Mouse (Mus musculus) left cerebral cortex, adult 2 months (tissue): ENCODE data around the gene Plagl2. TPM values are rescaled to one million over a fixed set of nuclear protein-coding genes. Genes with fewer than 3 reads are reported as not detected.

ENCODE experiments used
- DNase-seq, 2 experiments: peaks; one replicate each; pipeline ENCODE4 v3.0.0; 2021 to 2022; ENCODE audit warnings: low spot score in 2 of 2, mixed read lengths in 1 of 2; ENCODE audit errors: extremely low spot score in 1 of 2
- H3K27ac ChIP-seq: fragments of 200-600 bp; 2 replicates; pipeline ENCODE4 v1.8.1; 2022
- H3K4me3 ChIP-seq: fragments of 200-600 bp; 2 replicates; pipeline ENCODE4 v1.8.1; 2022
- CTCF ChIP-seq: fragments of 200-600 bp; IDR thresholded peaks from 2 replicates; pipeline ENCODE4 v1.8.1; 2022; ENCODE audit warnings: antibody characterized with exemption, mild to moderate bottlenecking, moderate library complexity
- intact Hi-C: fragments of 180-260 bp; cut with DNase I; formaldehyde crosslinking; loops from one replicate; pipeline ENCODE4 v1.15.1; 2025
- total RNA-seq, 2 experiments: library from RNA; stranded (reverse); gene quantifications; 2 replicates each; pipeline ENCODE4 v1.2.3; 2021

Plagl2 gene
- total RNA-seq, 2 experiments from 2014 or later: 6.0 to 6.2 TPM

- no peak overlapping the region for H3K27ac ChIP-seq
- intact Hi-C loops: no loop called here
Measured at GRCm38 (mm10) chr2:153211451-153211850, 29.8 kb downstream of the Plagl2 start.

GRCm38 (mm10) chr2:153209286-153209685, 31.9 kb downstream of the Plagl2 start:
- no peak for TF ChIP-seq CTCF
- no peak for DNase-seq
- H3K4me3 ChIP-seq: no peak overlapping the region
- H3K27ac ChIP-seq: no peak overlapping the region
- intact Hi-C loops: no loop called here

More at GRCm38 (mm10) chr2:153211451-153211850, 29.8 kb downstream of the Plagl2 start:
- TF ChIP-seq CTCF: no peak
- no peak overlapping the region for H3K4me3 ChIP-seq
- DNase-seq: no peak

- no peak for TF ChIP-seq CTCF
- intact Hi-C loops: no loop called here
- Histone ChIP-seq H3K27ac (no peak overlapping the region), H3K4me3 (no peak overlapping the region)
- no peak for DNase-seq
Measured at GRCm38 (mm10) chr2:153208149-153208548, 33.1 kb downstream of the Plagl2 start.

DNA sequence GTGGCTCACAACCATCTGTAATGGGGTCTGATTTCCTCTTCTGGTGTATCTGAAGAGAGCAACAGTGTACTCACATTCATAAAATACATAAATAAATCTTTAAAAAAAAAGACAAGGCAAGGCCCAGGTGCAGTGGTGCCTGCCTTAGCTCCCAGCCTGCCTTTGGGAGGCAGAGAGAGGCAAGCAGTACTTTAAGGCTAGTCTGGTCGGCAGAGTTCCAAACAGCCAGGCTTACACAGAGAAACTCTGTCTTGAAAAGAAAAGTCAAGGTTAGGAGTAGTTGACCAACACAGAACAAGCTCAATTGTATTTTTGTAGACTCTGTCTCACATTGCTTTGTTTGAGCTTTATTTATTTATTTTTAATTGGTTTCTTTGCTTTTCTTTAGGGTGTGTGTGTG, 38.5 kb downstream of the Plagl2 start:
- intact Hi-C loops: no loop called here
- no peak for DNase-seq
- no peak for TF ChIP-seq CTCF
- no peak overlapping the region for H3K27ac ChIP-seq
- no peak overlapping the region for H3K4me3 ChIP-seq

DNA sequence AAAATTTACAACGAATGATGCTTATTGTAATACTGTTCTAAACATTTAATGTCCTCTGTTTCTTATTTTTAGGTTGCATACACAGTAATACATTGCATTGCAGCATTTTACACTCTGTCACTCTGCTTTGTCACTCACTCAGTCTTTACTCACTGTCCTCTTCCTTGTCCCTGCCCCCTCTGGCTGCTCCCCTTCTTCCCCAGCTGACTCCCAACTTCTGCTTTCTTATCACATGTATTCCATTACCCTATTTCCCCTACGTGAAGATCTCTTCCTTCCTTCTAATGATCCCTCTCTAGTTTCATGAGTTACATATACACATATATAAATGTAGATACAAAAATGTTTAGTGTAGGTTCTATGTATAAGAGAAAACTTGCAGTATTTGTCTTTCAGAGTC, 42.1 kb downstream of the Plagl2 start:
- H3K27ac ChIP-seq: no peak overlapping the region
- DNase-seq: no peak
- no peak overlapping the region for H3K4me3 ChIP-seq
- no peak for TF ChIP-seq CTCF
- intact Hi-C loops: no loop called here

DNA sequence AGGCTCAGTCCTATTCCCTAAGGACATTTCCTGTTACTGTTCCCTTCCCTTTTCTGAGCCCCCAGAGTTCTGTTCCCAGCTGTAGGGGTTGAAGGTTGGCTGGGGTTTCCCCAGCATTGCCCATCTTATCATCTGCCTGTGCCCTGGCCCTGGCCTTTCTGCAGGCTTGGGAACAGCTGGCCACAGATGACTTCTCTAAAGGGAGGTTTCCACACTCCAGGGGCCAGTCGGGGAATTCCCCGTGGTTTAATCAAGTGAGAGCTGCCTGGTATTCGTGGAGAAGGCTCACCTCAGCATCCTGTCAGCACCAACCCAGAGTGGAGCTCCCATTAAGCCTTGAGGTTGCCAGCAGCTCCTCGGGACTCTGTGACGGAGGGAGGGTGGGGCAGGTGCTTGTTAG, 42.7 kb downstream of the Plagl2 start:
- intact Hi-C loops: no loop called here
- H3K4me3 ChIP-seq: no peak overlapping the region
- DNase-seq: no peak
- TF ChIP-seq CTCF: no peak
- no peak overlapping the region for H3K27ac ChIP-seq

DNA sequence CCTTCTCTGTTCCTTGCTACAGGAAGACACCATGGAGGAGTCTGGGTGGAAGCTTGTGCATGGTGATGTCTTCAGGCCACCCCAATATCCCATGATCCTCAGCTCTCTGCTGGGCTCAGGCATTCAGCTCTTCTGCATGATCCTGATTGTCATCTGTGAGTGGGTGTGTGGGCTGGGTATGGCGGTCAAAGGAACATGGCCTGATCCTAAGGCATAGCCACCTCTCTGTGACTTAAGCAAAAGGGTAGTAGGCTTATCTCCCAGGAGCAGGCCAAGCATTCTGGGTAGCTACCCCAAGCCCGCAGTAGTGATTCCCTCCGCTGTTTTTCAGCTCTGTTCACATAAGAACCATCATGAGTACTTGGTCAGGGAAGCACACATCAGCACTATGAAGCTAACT, 47.0 kb downstream of the Plagl2 start:
- H3K27ac ChIP-seq: no peak overlapping the region
- intact Hi-C loops: no loop called here
- no peak for TF ChIP-seq CTCF

GRCm38 (mm10) chr2:153191242-153191641, 50.0 kb downstream of the Plagl2 start:
- no peak overlapping the region for H3K4me3 ChIP-seq
- intact Hi-C loops: no loop called here
- no peak overlapping the region for H3K27ac ChIP-seq
- TF ChIP-seq CTCF: no peak
- DNase-seq: no peak

More for the DNA sequence above, 47.0 kb downstream of the Plagl2 start:
- DNase-seq: no peak
- H3K4me3 ChIP-seq: no peak overlapping the region

GRCm38 (mm10) chr2:153187848-153188247, 53.4 kb downstream of the Plagl2 start:
- DNase-seq: no peak
- TF ChIP-seq CTCF: no peak
- intact Hi-C loops: no loop called here
- no peak overlapping the region for H3K27ac ChIP-seq
- H3K4me3 ChIP-seq: no peak overlapping the region

DNA sequence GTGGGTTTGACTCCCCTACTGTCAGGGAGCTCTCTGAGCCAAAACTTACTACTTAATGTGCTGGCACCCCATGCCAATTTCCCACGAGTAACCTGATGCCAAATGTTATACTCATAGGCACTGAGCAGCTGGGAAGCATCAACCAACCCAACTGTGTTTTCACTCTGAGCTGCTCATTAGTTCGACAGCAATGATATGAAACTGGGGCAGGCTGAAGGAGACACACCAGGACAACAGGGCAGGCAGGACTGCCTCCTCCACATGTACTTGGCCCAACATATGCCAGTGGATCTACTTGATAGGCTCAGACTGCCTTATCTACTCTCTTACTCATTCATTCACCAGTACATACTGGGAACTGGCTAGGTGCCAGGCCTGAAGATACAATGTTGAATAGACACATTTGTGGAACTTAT, 55.0 kb downstream of the Plagl2 start:
- no peak overlapping the region for H3K27ac ChIP-seq
- no peak for DNase-seq
- intact Hi-C loops: no loop called here
- TF ChIP-seq CTCF: no peak
- no peak overlapping the region for H3K4me3 ChIP-seq

DNA sequence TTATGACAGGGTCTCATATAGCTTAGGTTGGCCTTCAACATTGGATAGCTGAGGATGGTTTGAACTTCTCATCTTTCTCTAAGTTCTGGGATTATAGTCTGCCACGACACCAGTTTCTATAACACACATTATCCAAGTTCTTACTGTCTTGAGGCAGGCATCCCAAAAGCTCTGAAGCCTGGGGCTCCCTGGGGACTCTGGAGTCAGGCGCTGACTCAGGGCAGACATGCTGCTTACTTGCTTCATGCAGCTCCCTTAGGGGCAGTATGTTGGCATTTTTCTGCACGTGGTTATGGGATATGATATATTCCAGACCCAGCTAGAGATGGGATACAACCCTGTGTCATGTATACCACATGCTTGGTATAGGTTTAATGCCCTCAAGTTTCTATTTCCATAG, 61.3 kb downstream of the Plagl2 start:
- Histone ChIP-seq H3K27ac (no peak overlapping the region), H3K4me3 (no peak overlapping the region)
- no peak for TF ChIP-seq CTCF
- intact Hi-C loops: no loop called here
- no peak for DNase-seq

DNA sequence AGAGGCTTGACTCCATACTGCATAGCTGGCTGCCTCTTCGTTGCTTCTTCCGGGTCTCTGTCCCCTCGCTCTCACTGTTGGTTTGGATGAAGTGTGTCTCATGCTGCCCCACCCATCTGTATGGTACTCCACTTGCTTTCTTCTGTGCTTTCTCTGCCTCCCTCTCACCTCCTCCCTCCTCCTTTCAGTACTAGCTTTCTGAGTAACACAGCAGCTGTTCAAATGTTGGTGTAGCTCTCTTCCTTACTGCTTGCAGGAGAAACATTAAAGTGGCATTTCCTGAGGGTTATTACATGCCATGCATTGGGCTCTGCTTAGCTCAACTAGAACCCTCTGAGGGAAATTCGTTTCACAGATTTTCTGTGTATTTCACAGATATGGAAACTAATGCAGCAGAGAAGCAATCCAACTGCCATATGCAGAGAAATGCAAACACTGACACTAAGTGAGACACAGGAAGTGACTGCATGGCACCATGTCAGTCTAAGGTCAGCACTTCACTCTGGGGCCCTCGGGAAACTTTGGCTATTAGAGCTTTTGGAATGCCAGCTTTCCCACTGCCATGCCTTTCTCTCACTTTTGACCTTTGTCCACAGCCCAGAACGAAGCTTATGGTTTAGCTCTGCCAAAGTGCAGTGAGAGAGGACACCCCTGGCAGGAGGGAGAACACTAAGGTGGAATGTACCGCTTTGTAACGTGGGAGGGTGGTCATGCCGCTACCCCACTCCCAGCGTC, 61.9 kb downstream of the Plagl2 start:
- intact Hi-C loops: no loop called here
- Histone ChIP-seq H3K27ac (no peak overlapping the region), H3K4me3 (no peak overlapping the region)
- DNase-seq: no peak
- TF ChIP-seq CTCF: no peak

Other genes starting within 250 kb of the Plagl2 start
- 10 to 100 TPM; 55.5 to 60.5 TPM for gene Pdrg1, start 226.0 kb downstream of the Plagl2 start, total RNA-seq
- gene Xkr7, start 209.6 kb downstream of the Plagl2 start, total RNA-seq: 1 to 10 TPM; 5.0 to 5.3 TPM
- 1 to 10 TPM; 5.4 to 6.2 TPM for gene Ccm2l, start 175.5 kb downstream of the Plagl2 start, total RNA-seq
- gene Hck, start 133.0 kb downstream of the Plagl2 start, total RNA-seq: 1 to 10 TPM; 2.0 to 2.1 TPM
- 100 to 1,000 TPM; 112 to 118 TPM for gene Tm9sf4, start 80.1 kb downstream of the Plagl2 start, total RNA-seq
- 10 to 100 TPM; 24.6 to 26.5 TPM for gene Tspyl3, start 16.0 kb downstream of the Plagl2 start, total RNA-seq
- 10 to 100 TPM; 15.4 to 17.3 TPM for gene Pofut1, start 107 bp upstream of the Plagl2 start, total RNA-seq
- gene Kif3b, start 50.0 kb upstream of the Plagl2 start, total RNA-seq: 10 to 100 TPM; 55.7 to 57.3 TPM
- 10 to 100 TPM; 35.6 to 38.9 TPM for gene Asxl1, start 104.4 kb upstream of the Plagl2 start, total RNA-seq